Mouse (Mus musculus) limb, embryonic 15.5 days (tissue): ENCODE results near the gene Efna5. TPM values are rescaled to one million over a fixed set of nuclear protein-coding genes. Genes with fewer than 3 reads are reported as not detected.

ENCODE experiments used
- ATAC-seq: fragments of 200-750 bp; cut with Nextera tagmentation; 2 replicates; pipeline ENCODE4 v1.8.0; 2017; ENCODE audit warnings: low read depth, moderate TSS enrichment; ENCODE audit not compliant: insufficient number of reproducible peaks, low FRiP score, low TSS enrichment
- H3K27ac ChIP-seq: fragments of 300-500 bp; sonication (generic); 2 replicates; pipeline ENCODE4 v1.5.1; 2015; ENCODE audit warnings: moderate library complexity, mild to moderate bottlenecking, inconsistent platforms
- H3K27me3 ChIP-seq: fragments of 300-500 bp; sonication (generic); 2 replicates; pipeline ENCODE4 v1.6.1; 2015; ENCODE audit warnings: inconsistent platforms
- H3K36me3 ChIP-seq: fragments of 300-500 bp; sonication (generic); 2 replicates; pipeline ENCODE4 v1.6.1; 2015; ENCODE audit warnings: inconsistent platforms
- H3K4me1 ChIP-seq: fragments of 300-500 bp; sonication (generic); 2 replicates; pipeline ENCODE4 v1.6.1; 2015; ENCODE audit warnings: inconsistent platforms
- H3K4me2 ChIP-seq: fragments of 300-500 bp; sonication (generic); 2 replicates; pipeline ENCODE4 v1.6.1; 2015; ENCODE audit warnings: mild to moderate bottlenecking, inconsistent platforms
- H3K4me3 ChIP-seq: fragments of 300-500 bp; sonication (generic); 2 replicates; pipeline ENCODE4 v1.5.1; 2015; ENCODE audit warnings: mild to moderate bottlenecking, inconsistent platforms
- H3K9ac ChIP-seq: fragments of 300-500 bp; sonication (generic); 2 replicates; pipeline ENCODE4 v1.6.1; 2015; ENCODE audit warnings: inconsistent platforms
- H3K9me3 ChIP-seq: fragments of 300-500 bp; sonication (generic); 2 replicates; pipeline ENCODE4 v1.6.1; 2016; ENCODE audit warnings: inconsistent platforms
- WGBS: fragments of 180-500 bp; shearing (Covaris S2); methylation state at CpG from one replicate; pipeline ENCODE4 v1.1.7; 2015; 5-methylcytosine and 5-hydroxymethylcytosine counted together
- polyA plus RNA-seq: library from polyadenylated mRNA; unstranded; fragments of >200 nt; fragmentation: Nextera tagmentation; extraction: Ambion mirVana; gene quantifications from 2 replicates; pipeline ENCODE4 v1.2.1, GENCODE M21; 2015

The Efna5 gene
- polyA plus RNA-seq, 1 experiment from 2014 or later = 62.1 TPM

- H3K9me3 ChIP-seq = no peaks in the 10 kb centered on the region
- H3K9ac ChIP-seq = no peak overlapping the region
- no peaks in the 10 kb centered on the region for H3K27me3 ChIP-seq
- no peak overlapping the region for H3K4me2 ChIP-seq
- H3K27ac ChIP-seq = no peak overlapping the region
- no peak overlapping the region for H3K4me3 ChIP-seq
- H3K4me1 ChIP-seq = peaks cover 4% of the 10 kb centered on the region; the same call in 1 of the 2 replicates
- ATAC-seq = no peak
- H3K36me3 ChIP-seq = 0 out of 2 replicates have a peak, but pooled peaks cover 4% of the 10 kb centered on the region
- WGBS = 67% methylated on average over 5 of the region's 5 CpGs
Measured at GRCm38 (mm10) chr17:62604309-62604708, 276.8 kb downstream of the Efna5 start.

- Histone ChIP-seq H3K4me1 (peaks cover 7% of the 10 kb centered on the region; the same call in 1 of the 2 replicates), H3K4me2 (no peak overlapping the region), H3K4me3 (no peak overlapping the region), H3K9ac (no peak overlapping the region), H3K36me3 (0 out of 2 replicates have a peak, but pooled peaks cover 4% of the 10 kb centered on the region), H3K27me3 (no peaks in the 10 kb centered on the region), H3K9me3 (no peaks in the 10 kb centered on the region), H3K27ac (no peak overlapping the region)
- ATAC-seq = no peak
- WGBS = 38% methylated on average over 5 of the region's 5 CpGs
Measured at GRCm38 (mm10) chr17:62603604-62604003, 277.5 kb downstream of the Efna5 start.

- no peak overlapping the region for H3K27ac ChIP-seq
- no peak overlapping the region for H3K4me2 ChIP-seq
- no peak overlapping the region for H3K4me3 ChIP-seq
- H3K9me3 ChIP-seq = no peaks in the 10 kb centered on the region
- ATAC-seq = no peak
- no peak overlapping the region for H3K9ac ChIP-seq
- 0 out of 2 replicates have a peak, but pooled peaks cover 2% of the 10 kb centered on the region for H3K4me1 ChIP-seq
- H3K36me3 ChIP-seq = no peaks in the 10 kb centered on the region
- 50% methylated on average over 9 of the region's 9 CpGs for WGBS
- no peaks in the 10 kb centered on the region for H3K27me3 ChIP-seq
Measured at GRCm38 (mm10) chr17:62598716-62599490, 282.2 kb downstream of the Efna5 start.

- H3K9me3 ChIP-seq = no peaks in the 10 kb centered on the region
Measured at GRCm38 (mm10) chr17:62592436-62593074, 288.6 kb downstream of the Efna5 start.

GRCm38 (mm10) chr17:62591581-62592435 lies 289.3 kb downstream of the Efna5 start:
- no peak overlapping the region for H3K9ac ChIP-seq
- no peak overlapping the region for H3K27ac ChIP-seq
- H3K4me2 ChIP-seq = no peak overlapping the region
- H3K4me1 ChIP-seq = no peaks in the 10 kb centered on the region
- H3K27me3 ChIP-seq = no peaks in the 10 kb centered on the region
- no peaks in the 10 kb centered on the region for H3K36me3 ChIP-seq
- H3K9me3 ChIP-seq = no peaks in the 10 kb centered on the region
- WGBS = 72% methylated on average over 10 of the region's 10 CpGs
- no peak overlapping the region for H3K4me3 ChIP-seq
- no peak for ATAC-seq

More at GRCm38 (mm10) chr17:62592436-62593074, 288.6 kb downstream of the Efna5 start:
- no peak for ATAC-seq
- 76% methylated on average over 5 of the region's 5 CpGs for WGBS
- Histone ChIP-seq H3K4me2 (no peak overlapping the region), H3K27ac (no peak overlapping the region), H3K4me1 (no peaks in the 10 kb centered on the region), H3K36me3 (no peaks in the 10 kb centered on the region), H3K4me3 (no peak overlapping the region), H3K9ac (no peak overlapping the region), H3K27me3 (no peaks in the 10 kb centered on the region)

- H3K4me3 ChIP-seq = no peak overlapping the region
- no peak for ATAC-seq
Measured at GRCm38 (mm10) chr17:62590685-62591460, 290.2 kb downstream of the Efna5 start.

GRCm38 (mm10) chr17:62580127-62580526 lies 301.0 kb downstream of the Efna5 start:
- no peak overlapping the region for H3K27ac ChIP-seq

More at GRCm38 (mm10) chr17:62590685-62591460, 290.2 kb downstream of the Efna5 start:
- H3K27ac ChIP-seq = no peak overlapping the region
- no peak overlapping the region for H3K4me2 ChIP-seq
- H3K9ac ChIP-seq = no peak overlapping the region
- H3K9me3 ChIP-seq = no peaks in the 10 kb centered on the region
- no peaks in the 10 kb centered on the region for H3K27me3 ChIP-seq
- H3K4me1 ChIP-seq = no peaks in the 10 kb centered on the region
- H3K36me3 ChIP-seq = no peaks in the 10 kb centered on the region
- WGBS = 50% methylated on average over 9 of the region's 9 CpGs

GRCm38 (mm10) chr17:62579618-62580017 lies 301.5 kb downstream of the Efna5 start:
- ATAC-seq = no peak
- no peaks in the 10 kb centered on the region for H3K9me3 ChIP-seq
- WGBS = 51% methylated on average over 6 of the region's 6 CpGs
- no peak overlapping the region for H3K9ac ChIP-seq
- H3K4me3 ChIP-seq = no peak overlapping the region
- H3K4me1 ChIP-seq = no peaks in the 10 kb centered on the region; the same call in 1 of the 2 replicates
- H3K4me2 ChIP-seq = no peak overlapping the region
- H3K27ac ChIP-seq = no peak overlapping the region
- H3K27me3 ChIP-seq = no peaks in the 10 kb centered on the region
- H3K36me3 ChIP-seq = no peaks in the 10 kb centered on the region

More at GRCm38 (mm10) chr17:62580127-62580526, 301.0 kb downstream of the Efna5 start:
- no peaks in the 10 kb centered on the region for H3K36me3 ChIP-seq
- H3K4me3 ChIP-seq = no peak overlapping the region
- H3K27me3 ChIP-seq = no peaks in the 10 kb centered on the region
- H3K9me3 ChIP-seq = no peaks in the 10 kb centered on the region
- H3K9ac ChIP-seq = no peak overlapping the region
- H3K4me2 ChIP-seq = no peak overlapping the region
- H3K4me1 ChIP-seq = no peaks in the 10 kb centered on the region; the same call in 1 of the 2 replicates
- 45% methylated on average over 6 of the region's 6 CpGs for WGBS
- no peak for ATAC-seq

- ATAC-seq = no peak
- 70% methylated on average over 9 of the region's 9 CpGs for WGBS
Measured at GRCm38 (mm10) chr17:62574499-62575265, 306.4 kb downstream of the Efna5 start.

GRCm38 (mm10) chr17:62570101-62570500 lies 311.0 kb downstream of the Efna5 start:
- no peak overlapping the region for H3K4me2 ChIP-seq

More at GRCm38 (mm10) chr17:62574499-62575265, 306.4 kb downstream of the Efna5 start:
- H3K9ac ChIP-seq = no peak overlapping the region
- H3K27me3 ChIP-seq = no peaks in the 10 kb centered on the region
- H3K4me2 ChIP-seq = no peak overlapping the region
- H3K4me3 ChIP-seq = no peak overlapping the region
- no peaks in the 10 kb centered on the region; the same call in 1 of the 2 replicates for H3K4me1 ChIP-seq
- no peaks in the 10 kb centered on the region for H3K9me3 ChIP-seq
- no peaks in the 10 kb centered on the region for H3K36me3 ChIP-seq
- no peak overlapping the region for H3K27ac ChIP-seq

More at GRCm38 (mm10) chr17:62570101-62570500, 311.0 kb downstream of the Efna5 start:
- 74% methylated on average over 1 of the region's 1 CpGs for WGBS
- Histone ChIP-seq H3K9me3 (no peaks in the 10 kb centered on the region), H3K27me3 (no peaks in the 10 kb centered on the region), H3K36me3 (no peaks in the 10 kb centered on the region), H3K9ac (no peak overlapping the region), H3K4me3 (no peak overlapping the region), H3K27ac (no peak overlapping the region), H3K4me1 (0 out of 2 replicates have a peak, but pooled peaks cover 5% of the 10 kb centered on the region)
- no peak for ATAC-seq
